Mouse (Mus musculus) cerebellum, adult 8-10 months (tissue): ENCODE measurements around the gene Ttll8.

Source experiments
- DNase-seq: peaks from one replicate; pipeline ENCODE4 v3.0.0; 2022

The Ttll8 gene

GRCm38 (mm10) chr15:88954368-88955072 lies at the start of gene Ttll8:
Ttll8 (minus strand) TSS chr15:88954418.
- no peak for DNase-seq

GRCm38 (mm10) chr15:89001245-89001644 lies 47.0 kb upstream of the Ttll8 start:
- DNase-seq, result no peak

- DNase-seq, result no peak
These were observed 46.1 kb upstream of the Ttll8 start for GRCm38 (mm10) chr15:89000367-89000766.

GRCm38 (mm10) chr15:88999124-88999523 lies 44.9 kb upstream of the Ttll8 start:
- DNase-seq, result peak; percentile 5

GRCm38 (mm10) chr15:88998636-88999035 lies 44.4 kb upstream of the Ttll8 start:
- no peak for DNase-seq

GRCm38 (mm10) chr15:88989236-88989635 lies 35.0 kb upstream of the Ttll8 start:
- DNase-seq, result no peak

- no peak for DNase-seq
These were observed 28.4 kb upstream of the Ttll8 start, which contains the start of gene Mov10l1 for GRCm38 (mm10) chr15:88982534-88983079. Mov10l1 (plus strand) TSS chr15:88982909.

GRCm38 (mm10) chr15:88979138-88979446 lies 24.9 kb upstream of the Ttll8 start:
- no peak for DNase-seq

- DNase-seq, result peak; percentile 7
These were observed 24.3 kb upstream of the Ttll8 start, which contains the start of gene Mlc1 for GRCm38 (mm10) chr15:88978281-88979137. Mlc1 (minus strand) TSS chr15:88979007.

GRCm38 (mm10) chr15:88972300-88972699 lies 18.1 kb upstream of the Ttll8 start:
- DNase-seq, result no peak

- no peak for DNase-seq
These were observed 9.9 kb upstream of the Ttll8 start for GRCm38 (mm10) chr15:88964070-88964578.

GRCm38 (mm10) chr15:88957522-88957921 lies 3.3 kb upstream of the Ttll8 start:
- no peak for DNase-seq

GRCm38 (mm10) chr15:88955342-88955741 lies 1.1 kb upstream of the Ttll8 start:
- DNase-seq, result no peak

GRCm38 (mm10) chr15:88951246-88951645 lies 3.0 kb downstream of the Ttll8 start:
- no peak for DNase-seq

GRCm38 (mm10) chr15:88946851-88947250 lies 7.4 kb downstream of the Ttll8 start:
- DNase-seq, result no peak

GRCm38 (mm10) chr15:88943896-88944551 lies 10.2 kb downstream of the Ttll8 start:
- no peak for DNase-seq

GRCm38 (mm10) chr15:88942783-88943182 lies 11.4 kb downstream of the Ttll8 start:
- no peak for DNase-seq

- no peak for DNase-seq
These were observed 16.9 kb downstream of the Ttll8 start for GRCm38 (mm10) chr15:88937291-88937650.

- DNase-seq, result no peak
These were observed 17.5 kb downstream of the Ttll8 start for GRCm38 (mm10) chr15:88936619-88937290.

- DNase-seq, result no peak
These were observed 20.1 kb downstream of the Ttll8 start for GRCm38 (mm10) chr15:88934141-88934540.

GRCm38 (mm10) chr15:88932667-88933066 lies 21.6 kb downstream of the Ttll8 start:
- no peak for DNase-seq

GRCm38 (mm10) chr15:88921992-88922310 lies 32.3 kb downstream of the Ttll8 start:
- no peak for DNase-seq
